Mouse (Mus musculus) cerebellum, adult 2 months (tissue): ENCODE results near the gene Lypla2. TPM values are rescaled to one million over a fixed set of nuclear protein-coding genes. Genes with fewer than 3 reads are reported as not detected.

Experiments
- DNase-seq, 2 experiments: peaks; one replicate each; pipeline ENCODE4 v3.0.0; 2021
- H3K27ac ChIP-seq: fragments of 200-500 bp; 2 replicates; pipeline ENCODE4 v1.5.1; 2012; ENCODE audit warnings: low read length, control low read depth, inconsistent platforms; ENCODE audit not compliant: insufficient read depth
- H3K27me3 ChIP-seq: fragments of 200-500 bp; 2 replicates; pipeline ENCODE4 v1.6.1; 2012; ENCODE audit warnings: inconsistent platforms, mild to moderate bottlenecking, low read length, moderate library complexity; ENCODE audit not compliant: control insufficient read depth, insufficient read depth
- H3K4me1 ChIP-seq: fragments of 200-500 bp; 2 replicates; pipeline ENCODE4 v1.6.1; 2011; ENCODE audit warnings: low read length; ENCODE audit not compliant: control insufficient read depth, insufficient read depth
- H3K4me3 ChIP-seq: fragments of 200-500 bp; replicated peaks from 2 replicates; pipeline ENCODE3; 2011; ENCODE audit warnings: mild to moderate bottlenecking, low read depth, low read length, control low read depth; ENCODE audit not compliant: insufficient read depth
- CTCF ChIP-seq: fragments of 200-500 bp; IDR thresholded peaks from 2 replicates; pipeline ENCODE4 v1.5.1; 2011; ENCODE audit warnings: low read depth, mild to moderate bottlenecking, control low read depth, low read length, moderate library complexity, borderline replicate concordance; ENCODE audit not compliant: insufficient read depth
- POLR2A ChIP-seq: fragments of 200-500 bp; IDR thresholded peaks from 2 replicates; pipeline ENCODE4 v1.6.1; 2011; ENCODE audit warnings: low read length, control low read depth, borderline replicate concordance; ENCODE audit not compliant: insufficient read depth
- WGBS: fragments of 180-500 bp; shearing (Covaris S2); methylation state at CpG from one replicate; pipeline ENCODE4 v1.1.7; 2018; 5-methylcytosine and 5-hydroxymethylcytosine counted together
- polyA plus RNA-seq: library from polyadenylated mRNA; depleted of rRNA; stranded (reverse); fragments of >200 nt; gene quantifications from 2 replicates; pipeline ENCODE4 v1.2.3, GENCODE M21; 2012; rRNA removed

Lypla2 gene
- polyA plus RNA-seq, 1 experiment, result 123 TPM

GRCm38 (mm10) chr4:135924418-135924817, 48.0 kb downstream of the Lypla2 start:
- no peak overlapping the region for H3K4me3 ChIP-seq
- WGBS, result 90% methylated on average over 2 of the region's 2 CpGs
- no peaks in the 10 kb centered on the region for H3K27me3 ChIP-seq
- H3K4me1 ChIP-seq, result no peaks in the 10 kb centered on the region; the same call in 1 of the 2 replicates
- DNase-seq, result no peak
- TF ChIP-seq POLR2A (no peak), CTCF (no peak)
- H3K27ac ChIP-seq, result no peak overlapping the region

- DNase-seq, result no peak
- Histone ChIP-seq H3K27me3 (no peaks in the 10 kb centered on the region), H3K4me3 (no peak overlapping the region), H3K27ac (no peak overlapping the region), H3K4me1 (no peaks in the 10 kb centered on the region; the same call in 1 of the 2 replicates)
- TF ChIP-seq CTCF (no peak), POLR2A (no peak)
- 83% methylated on average over 1 of the region's 1 CpGs for WGBS
These were observed 50.2 kb downstream of the Lypla2 start for GRCm38 (mm10) chr4:135922190-135922589.

- TF ChIP-seq CTCF (no peak), POLR2A (no peak)
- peak overlapping the region; percentile 70 for H3K4me3 ChIP-seq
- no peaks in the 10 kb centered on the region for H3K27me3 ChIP-seq
- WGBS, result 3% methylated on average over 26 of the region's 26 CpGs
- H3K27ac ChIP-seq, result no peak overlapping the region
- no peaks in the 10 kb centered on the region; the same call in 1 of the 2 replicates for H3K4me1 ChIP-seq
- peak in 1 of 2 experiments; percentile 21 for DNase-seq
These were observed 50.9 kb downstream of the Lypla2 start for GRCm38 (mm10) chr4:135921257-135922120.

GRCm38 (mm10) chr4:135920304-135921241, 51.9 kb downstream of the Lypla2 start, which contains the start of gene Fuca1:
Gene Fuca1, plus strand, starts transcription at chr4:135920735.
- H3K27me3 ChIP-seq, result no peaks in the 10 kb centered on the region
- H3K27ac ChIP-seq, result no peak within 1 kb of the TSS
- TF ChIP-seq POLR2A (peak; percentile 62), CTCF (peak; percentile 58)
- peak within 1 kb of the TSS; percentile 70 for H3K4me3 ChIP-seq
- no peaks in the 10 kb centered on the region; the same call in 1 of the 2 replicates for H3K4me1 ChIP-seq
- WGBS, result under 1% methylated on average over 60 of the region's 60 CpGs
- DNase-seq, result peak; percentile 93 to 97

DNA sequence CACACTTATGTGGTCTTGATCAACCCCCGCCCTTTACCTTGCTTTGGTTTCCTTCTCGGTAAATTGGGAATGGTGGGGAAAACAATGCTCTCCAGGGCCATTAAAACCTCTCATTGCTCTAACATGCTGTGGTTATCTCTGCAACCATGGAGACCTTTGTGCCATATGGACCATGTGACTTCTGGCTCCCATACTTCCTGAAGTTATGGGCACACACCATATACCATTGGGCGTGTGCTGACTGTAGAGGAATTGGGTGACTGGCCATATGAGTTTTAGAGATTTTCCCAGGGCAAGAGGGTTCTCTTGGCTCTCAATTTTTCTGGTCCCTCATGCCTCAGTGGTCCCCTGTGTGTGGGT, 53.2 kb downstream of the Lypla2 start:
- no peak for DNase-seq
- WGBS, result 93% methylated on average over 3 of the region's 3 CpGs

DNA sequence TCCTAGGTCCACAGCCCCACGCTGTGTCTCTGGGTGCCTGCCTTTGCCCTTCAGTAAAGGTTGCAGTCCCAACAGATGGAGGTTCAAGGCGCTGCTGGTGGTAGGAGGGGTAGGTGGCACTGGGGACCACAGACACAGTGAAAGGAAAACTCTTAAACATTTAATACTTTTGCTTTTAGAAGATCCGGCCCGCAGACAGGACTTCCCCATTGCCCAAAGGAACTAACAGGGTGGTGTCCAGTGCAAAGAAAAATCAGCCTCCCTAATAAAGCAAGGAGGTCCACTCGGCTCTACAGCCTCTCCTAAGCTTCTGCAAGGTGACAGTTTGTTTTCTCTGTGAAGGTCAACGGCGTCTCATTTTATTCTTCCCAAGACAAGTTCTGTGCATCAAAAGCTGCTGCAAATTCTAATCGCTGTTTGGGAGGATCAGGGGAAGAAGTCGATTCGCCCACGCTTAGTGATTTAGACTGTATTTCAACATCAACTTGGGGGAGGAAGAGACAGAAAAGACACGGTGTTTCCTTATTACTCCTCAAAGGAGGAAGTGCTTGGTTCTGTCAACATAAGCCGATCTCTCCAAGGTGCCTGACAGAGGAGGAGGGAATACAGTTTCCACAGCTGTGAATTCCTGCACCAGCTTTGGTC, 53.7 kb downstream of the Lypla2 start:
- WGBS, result 95% methylated on average over 13 of the region's 13 CpGs
- H3K4me3 ChIP-seq, result no peak overlapping the region
- no peak for DNase-seq
- H3K27ac ChIP-seq, result no peak overlapping the region
- no peaks in the 10 kb centered on the region; the same call in 1 of the 2 replicates for H3K4me1 ChIP-seq
- no peaks in the 10 kb centered on the region for H3K27me3 ChIP-seq
- TF ChIP-seq POLR2A (no peak), CTCF (no peak)

More for the DNA sequence above, 53.2 kb downstream of the Lypla2 start:
- no peak overlapping the region for H3K4me3 ChIP-seq
- H3K27ac ChIP-seq, result no peak overlapping the region
- TF ChIP-seq POLR2A (no peak), CTCF (no peak)
- no peaks in the 10 kb centered on the region for H3K27me3 ChIP-seq
- no peaks in the 10 kb centered on the region; the same call in 1 of the 2 replicates for H3K4me1 ChIP-seq

Other genes starting within 250 kb of the Lypla2 start
- gene Il22ra1, start 244.5 kb downstream of the Lypla2 start, polyA plus RNA-seq, result 0.03 TPM in 1 of 2 replicates, not detected in the other
- gene Myom3, start 212.9 kb downstream of the Lypla2 start, polyA plus RNA-seq, result 0.17 and 0.26 TPM in 2 replicates
- gene Srsf10, start 116.9 kb downstream of the Lypla2 start, polyA plus RNA-seq, result 54.7 and 61.5 TPM in 2 replicates
- 59.7 and 61.5 TPM in 2 replicates for gene Pnrc2, start 98.8 kb downstream of the Lypla2 start, polyA plus RNA-seq
- gene Cnr2, start 77.2 kb downstream of the Lypla2 start, polyA plus RNA-seq, result 0.05 and 0.06 TPM in 2 replicates
- gene Fuca1, start 51.9 kb downstream of the Lypla2 start, polyA plus RNA-seq, result 46.5 and 47.9 TPM in 2 replicates
- 86.9 and 98.7 TPM in 2 replicates for gene Hmgcl, start 26.2 kb downstream of the Lypla2 start, polyA plus RNA-seq
- 39.6 and 42.9 TPM in 2 replicates for gene Gale, start 8.9 kb downstream of the Lypla2 start, polyA plus RNA-seq
- 127 and 130 TPM in 2 replicates for gene Pithd1, start 14.6 kb upstream of the Lypla2 start, polyA plus RNA-seq
- 18.3 and 19.2 TPM in 2 replicates for gene Eloa, start 49.1 kb upstream of the Lypla2 start, polyA plus RNA-seq
- 436 and 481 TPM in 2 replicates for gene Rpl11, start 80.8 kb upstream of the Lypla2 start, polyA plus RNA-seq
- 53.6 and 55.1 TPM in 2 replicates for gene Id3, start 170.9 kb upstream of the Lypla2 start, polyA plus RNA-seq
- 0.27 and 0.74 TPM in 2 replicates for gene E2f2, start 199.8 kb upstream of the Lypla2 start, polyA plus RNA-seq
- gene Asap3, start 233.7 kb upstream of the Lypla2 start, polyA plus RNA-seq, result 5.5 and 6.3 TPM in 2 replicates